Mouse (Mus musculus) megakaryocyte progenitor cell, adult 5-6 weeks (primary cell): Measurements from ENCODE around the gene Spem2. TPM values are rescaled to one million over a fixed set of nuclear protein-coding genes. Genes with fewer than 3 reads are reported as not detected.

Experiments
- ATAC-seq: replicated peaks from 2 replicates; pipeline ENCODE4 v1.8.0; 2016; ENCODE audit warnings: mild to moderate bottlenecking, moderate TSS enrichment, inconsistent platforms; ENCODE audit not compliant: poor library complexity
- total RNA-seq, 2 experiments: library from RNA; stranded (forward) in 1 of 2; stranded (reverse) in 1 of 2; fragments of 157-497, 149-512 nt in 1 of 2; fragments of 200-1000 nt in 1 of 2; gene quantifications; 2 replicates each; pipeline versions ENCODE4 v1.2.3 to v1.2.4; 2015 to 2017

The Spem2 gene
- total RNA-seq, 2 experiments from 2014 or later: not detected

DNA sequence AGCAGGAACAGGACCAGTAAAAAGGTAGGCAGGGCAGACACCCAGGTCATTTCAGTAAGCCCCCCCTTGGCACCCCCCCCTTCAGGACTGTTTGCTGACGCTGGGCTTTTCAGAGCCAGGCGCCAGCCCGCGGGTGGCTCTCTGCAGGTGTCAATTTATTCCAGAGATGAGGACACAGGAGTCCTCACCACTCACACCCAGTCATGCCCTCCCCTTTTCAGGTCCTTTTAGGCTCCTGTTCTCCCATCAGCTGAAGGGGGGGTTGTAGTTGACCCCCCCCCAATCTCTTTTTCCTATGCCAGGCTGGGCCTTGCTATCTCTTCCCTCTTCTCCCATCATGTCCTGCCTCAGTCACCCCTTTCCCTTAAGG lies 17.7 kb upstream of the Spem2 start:
- ATAC-seq: no peak

DNA sequence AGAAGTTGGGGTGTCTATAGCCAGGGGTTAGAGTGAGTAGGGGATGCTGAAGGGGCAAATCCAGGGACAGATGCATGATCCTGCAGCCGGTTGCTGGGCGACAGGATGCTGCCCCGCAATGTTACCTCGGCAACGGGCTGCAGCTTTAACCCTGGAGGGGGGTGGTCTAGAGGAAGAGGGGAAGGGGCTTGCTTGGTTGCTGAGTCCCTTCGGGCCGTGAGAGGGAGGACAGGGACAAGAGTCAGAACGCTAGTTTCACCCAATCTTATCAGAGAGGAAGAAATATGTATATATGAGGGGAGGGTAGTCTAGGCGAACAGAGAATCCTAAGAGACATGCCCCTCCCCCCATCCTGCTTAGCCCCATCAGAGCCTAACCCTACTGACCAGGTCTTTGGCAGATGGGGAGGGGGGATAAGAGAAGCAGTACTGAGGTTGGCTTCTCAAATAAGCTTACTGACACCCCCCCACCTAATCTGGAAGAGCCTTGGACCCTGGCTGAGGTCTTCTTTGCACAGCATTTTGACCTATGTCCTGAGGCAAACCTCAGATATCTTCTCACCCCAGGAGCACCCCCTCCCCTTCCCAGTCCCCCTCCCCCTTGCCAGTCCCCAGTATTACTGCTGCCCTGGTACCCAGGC lies 17.2 kb upstream of the Spem2 start:
- no peak for ATAC-seq

DNA sequence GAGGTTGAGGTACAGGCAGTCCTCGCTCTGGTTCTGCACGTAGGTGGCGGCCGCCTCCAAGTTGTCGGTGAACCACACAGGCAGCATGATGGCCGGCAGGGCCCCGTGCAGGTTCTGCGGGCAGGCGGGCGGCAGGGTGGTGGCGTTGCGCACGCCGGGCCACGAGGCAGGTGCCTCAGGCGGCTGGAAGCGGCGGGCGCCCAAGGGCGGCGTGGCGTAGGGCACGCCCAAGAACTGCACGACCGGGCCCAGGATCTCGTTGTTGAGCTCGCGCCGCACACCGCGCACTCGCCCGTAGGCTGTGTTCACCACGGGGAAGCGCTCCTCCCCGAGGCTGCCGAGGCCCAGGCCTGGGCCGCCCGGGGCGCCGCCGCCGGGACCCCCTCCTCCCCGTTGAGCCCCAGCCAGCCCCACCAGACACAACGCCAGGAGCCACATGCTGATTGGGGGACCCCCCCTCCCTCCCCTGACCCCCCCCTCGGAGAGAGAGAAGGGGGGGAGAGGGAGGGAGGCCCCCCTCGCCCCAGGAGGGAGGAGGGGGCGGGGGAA lies 15.8 kb upstream of the Spem2 start:
- ATAC-seq: peak; percentile 48

GRCm38 (mm10) chr11:69833554-69833953 lies 15.3 kb upstream of the Spem2 start:
- ATAC-seq: no peak

DNA sequence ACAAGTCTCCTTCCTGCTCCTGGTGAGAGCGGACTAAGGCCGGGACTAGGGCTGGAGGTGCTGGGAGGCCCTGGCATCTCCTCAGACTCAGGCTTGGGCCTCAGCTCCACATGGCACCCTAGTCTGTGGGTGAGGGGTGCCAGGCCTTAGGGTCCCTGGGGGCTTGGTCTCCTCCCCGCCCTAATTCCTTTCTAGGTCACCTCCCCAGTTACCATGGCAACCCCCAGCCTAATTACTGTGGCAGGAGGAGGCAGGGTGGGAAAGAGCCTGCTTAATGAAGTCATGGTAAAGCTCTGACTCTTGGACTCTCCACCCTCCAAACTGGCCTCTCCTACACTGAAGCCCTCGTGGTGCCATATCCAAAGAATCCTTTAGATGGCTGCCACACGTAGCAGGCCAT lies 10.6 kb upstream of the Spem2 start:
- no peak for ATAC-seq

DNA sequence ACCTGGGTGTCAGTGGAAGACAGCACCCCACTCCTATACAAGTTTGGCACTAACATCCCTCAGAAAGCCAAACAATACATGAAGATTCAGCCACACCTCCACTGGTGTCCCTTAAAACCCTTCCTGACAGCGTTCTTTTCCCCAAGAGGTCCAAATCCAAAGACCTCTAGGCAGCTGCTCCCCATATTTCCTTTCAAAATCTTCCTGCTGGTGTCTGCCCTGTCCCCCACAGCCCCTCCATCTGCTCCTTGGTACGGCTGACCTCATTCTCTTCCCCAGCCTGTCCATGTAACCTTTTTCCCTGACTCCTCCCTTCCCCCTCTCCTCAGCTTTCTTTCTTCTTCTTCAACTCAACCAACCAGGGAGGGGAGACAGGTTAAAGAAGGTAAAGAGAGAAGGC lies 5.2 kb upstream of the Spem2 start:
- ATAC-seq: no peak

DNA sequence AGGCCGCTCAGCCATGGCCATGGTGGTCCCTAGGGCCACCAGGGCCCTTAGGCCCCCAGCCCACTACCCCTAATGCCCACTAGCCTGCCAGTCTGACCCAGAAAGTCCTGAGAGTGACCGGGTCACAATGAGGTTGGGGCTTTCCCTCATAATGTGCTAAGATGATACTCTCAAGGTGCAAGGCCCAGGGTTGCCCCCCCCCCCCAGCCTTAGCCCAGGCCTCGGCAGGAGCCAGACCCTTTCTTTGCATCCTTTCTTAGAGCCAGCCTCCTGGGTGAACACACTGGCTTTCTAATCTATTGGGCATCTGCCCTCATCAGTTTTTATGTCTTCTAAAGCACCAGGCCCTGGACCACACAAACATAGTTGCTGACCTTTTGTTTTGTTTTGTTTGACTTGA lies 3.8 kb upstream of the Spem2 start, which contains the start of gene Spem1:
Gene Spem1, minus strand, starts transcription at position 101 of the 400 bp plus-strand sequence.
- no peak for ATAC-seq

DNA sequence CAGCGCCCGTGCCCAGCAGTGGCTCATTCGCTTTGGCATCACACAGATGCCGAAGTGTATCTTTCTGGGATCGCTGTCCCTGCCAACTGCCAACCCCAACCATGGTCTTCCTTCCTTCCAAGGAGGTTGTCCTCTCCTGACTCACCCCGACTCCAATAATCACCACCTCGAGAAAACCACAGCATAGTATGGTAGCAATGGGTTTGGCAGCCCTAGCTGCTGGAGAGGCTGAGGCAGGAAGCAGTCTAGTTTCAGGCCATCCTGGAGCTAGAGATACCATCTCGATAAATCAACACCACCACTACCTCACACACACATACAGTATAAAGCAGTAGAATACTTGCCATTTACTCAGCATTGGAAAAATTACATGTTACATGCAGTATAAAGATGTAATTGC lies 606 bp upstream of the Spem2 start:
- ATAC-seq: no peak

DNA sequence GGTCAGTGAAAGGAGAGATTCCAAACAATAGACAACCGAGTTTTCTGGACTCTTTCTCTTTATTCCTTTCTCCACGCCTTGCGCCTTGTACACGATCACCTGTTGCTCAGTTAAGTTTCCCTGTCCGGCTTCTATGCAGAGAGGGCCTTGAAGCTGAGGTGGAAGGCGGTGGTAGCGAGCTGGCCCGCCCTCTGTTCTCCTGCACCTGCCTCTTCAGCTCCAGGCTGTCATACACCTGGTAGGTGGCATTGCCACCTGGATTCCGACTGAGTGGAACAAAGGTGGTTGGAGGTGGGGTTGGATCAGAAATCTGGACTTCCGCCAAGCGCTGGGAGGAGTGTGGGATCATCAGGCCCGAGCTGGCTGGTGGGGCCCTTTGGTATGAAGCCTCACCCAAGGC lies 1.7 kb downstream of the Spem2 start:
- ATAC-seq: no peak

GRCm38 (mm10) chr11:69815155-69815554 lies 3.1 kb downstream of the Spem2 start, which contains the start of gene Gm39566:
TSS of gene Gm39566 (minus strand) at chr11:69815298.
- ATAC-seq: no peak

- ATAC-seq: no peak
Measured at GRCm38 (mm10) chr11:69810280-69810679, 8.0 kb downstream of the Spem2 start.

DNA sequence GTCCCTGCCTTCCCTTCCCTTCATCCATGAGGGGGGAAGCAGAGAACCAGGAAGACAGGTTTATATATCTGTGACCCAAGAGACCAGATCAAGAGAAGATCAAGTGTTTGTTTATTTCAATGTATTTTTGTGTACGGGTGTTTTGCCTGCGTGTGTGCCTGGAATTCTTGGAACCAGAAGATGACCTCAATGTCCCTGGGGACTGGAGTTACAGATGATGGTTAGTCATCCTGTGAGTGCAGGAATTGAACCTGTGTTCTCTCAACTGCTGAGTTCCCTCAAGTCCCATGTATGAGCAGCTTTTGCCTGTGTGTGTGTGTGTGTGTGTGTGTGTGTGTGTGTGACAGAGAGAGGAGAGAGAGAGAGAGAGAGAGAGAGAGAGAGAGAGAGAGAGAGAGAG lies 10.6 kb downstream of the Spem2 start:
- ATAC-seq: no peak

GRCm38 (mm10) chr11:69806378-69806777 lies 11.9 kb downstream of the Spem2 start:
- no peak for ATAC-seq

DNA sequence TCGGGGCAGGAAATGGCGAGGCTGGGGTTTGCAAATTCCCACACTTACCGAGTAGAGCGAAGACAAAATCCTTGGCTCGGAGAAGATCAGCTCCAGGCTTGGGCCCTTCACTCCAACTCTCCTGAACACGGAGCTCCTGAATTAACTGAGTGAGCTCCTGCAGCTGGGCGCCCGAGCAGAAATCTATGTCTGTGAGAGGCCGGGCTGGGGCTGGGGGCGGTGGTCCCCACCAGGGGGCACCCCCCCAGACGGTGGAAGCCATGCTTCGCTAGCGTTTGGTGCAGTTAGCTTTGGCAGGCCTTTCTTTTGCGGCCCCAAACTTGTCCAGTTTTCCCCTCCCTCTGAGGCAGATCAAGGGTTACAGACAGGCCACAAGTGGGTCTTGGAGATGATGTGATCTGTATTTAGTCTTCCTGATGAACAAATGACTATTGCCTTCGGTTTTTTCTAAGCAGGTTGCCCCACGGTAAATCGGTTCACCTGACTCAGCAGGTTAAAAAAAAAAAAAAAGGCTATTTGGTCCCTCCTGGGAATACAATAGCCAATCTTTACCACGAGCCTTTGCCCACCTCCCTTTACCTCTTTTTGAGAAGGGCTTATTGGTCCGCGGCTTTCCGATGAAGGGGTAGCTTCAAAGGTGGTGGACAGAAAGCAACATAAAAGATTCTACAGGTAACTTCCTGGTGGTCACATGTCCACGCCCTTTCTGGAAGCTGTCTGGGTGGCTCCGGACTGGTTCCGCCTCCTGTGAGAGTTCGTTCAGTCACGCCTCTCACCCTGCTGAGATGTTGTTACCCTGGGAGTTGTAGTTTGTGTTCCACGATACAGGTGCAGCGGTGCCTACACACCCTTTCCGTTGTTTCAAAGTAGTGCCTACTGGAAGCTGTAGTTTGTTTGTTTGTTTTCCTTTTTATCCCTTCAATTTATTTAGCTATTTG lies 13.0 kb downstream of the Spem2 start, which contains the start of gene Tmem102:
Gene Tmem102, minus strand, starts transcription at position 653 of the 938 bp plus-strand sequence.
- no peak for ATAC-seq

DNA sequence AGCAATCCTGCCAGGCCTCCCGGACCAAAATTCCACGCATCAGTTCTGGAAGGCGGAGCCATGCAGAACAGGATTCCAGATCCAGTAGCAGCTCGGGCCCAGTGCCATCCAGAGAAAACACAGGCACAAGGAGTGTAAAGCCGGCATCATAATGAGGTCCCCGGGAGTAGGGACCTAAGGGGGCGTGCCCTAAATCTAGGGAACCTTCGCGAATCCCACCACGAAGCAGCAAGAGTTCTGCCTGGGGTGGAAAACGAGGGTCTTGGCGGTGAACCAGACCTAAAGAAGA lies 13.7 kb downstream of the Spem2 start:
- no peak for ATAC-seq

DNA sequence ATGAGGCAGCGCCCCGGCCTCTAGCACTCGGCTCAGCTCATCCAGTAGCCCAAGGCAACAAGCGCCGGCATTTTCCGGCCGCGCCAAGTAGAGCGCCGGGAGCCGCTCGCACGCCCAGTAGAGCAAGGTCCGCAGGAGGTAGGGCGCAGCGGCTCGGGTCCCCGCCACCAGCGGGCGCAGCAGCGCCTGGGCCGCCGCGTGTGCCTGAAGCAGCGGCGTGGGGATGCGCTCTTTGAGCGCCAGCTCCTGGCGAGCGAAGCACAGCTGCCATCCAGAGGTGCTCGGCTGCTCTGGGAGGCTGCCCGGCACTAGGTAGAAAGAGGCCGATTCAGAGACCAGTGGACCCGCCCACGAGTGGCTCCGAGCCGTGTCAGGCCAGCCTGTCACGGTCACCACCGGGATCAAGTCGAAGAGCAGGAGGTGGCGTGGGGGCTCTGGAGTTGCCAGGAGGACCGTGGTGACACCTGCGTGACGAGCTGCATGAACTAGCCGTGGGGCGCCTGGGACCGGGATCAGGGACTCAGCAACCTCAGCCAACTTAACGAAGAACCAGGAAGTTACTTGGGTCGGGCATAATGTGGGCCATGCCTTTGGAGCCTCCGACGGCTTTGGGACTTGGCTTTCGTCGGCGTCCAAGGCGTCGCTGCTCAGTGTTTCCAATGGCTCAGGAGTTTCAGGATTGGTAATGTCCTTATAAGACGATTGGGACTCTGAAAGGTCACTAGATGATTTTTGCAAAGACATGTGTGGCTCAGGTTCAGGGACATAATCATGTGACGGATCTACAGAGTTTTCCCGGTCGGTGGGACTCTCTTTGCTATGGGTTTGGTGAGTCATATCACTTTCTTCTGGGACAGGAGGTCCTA lies 14.2 kb downstream of the Spem2 start:
- ATAC-seq: peak; percentile 79

- ATAC-seq: no peak
Measured at GRCm38 (mm10) chr11:69803328-69803727, 14.9 kb downstream of the Spem2 start.

DNA sequence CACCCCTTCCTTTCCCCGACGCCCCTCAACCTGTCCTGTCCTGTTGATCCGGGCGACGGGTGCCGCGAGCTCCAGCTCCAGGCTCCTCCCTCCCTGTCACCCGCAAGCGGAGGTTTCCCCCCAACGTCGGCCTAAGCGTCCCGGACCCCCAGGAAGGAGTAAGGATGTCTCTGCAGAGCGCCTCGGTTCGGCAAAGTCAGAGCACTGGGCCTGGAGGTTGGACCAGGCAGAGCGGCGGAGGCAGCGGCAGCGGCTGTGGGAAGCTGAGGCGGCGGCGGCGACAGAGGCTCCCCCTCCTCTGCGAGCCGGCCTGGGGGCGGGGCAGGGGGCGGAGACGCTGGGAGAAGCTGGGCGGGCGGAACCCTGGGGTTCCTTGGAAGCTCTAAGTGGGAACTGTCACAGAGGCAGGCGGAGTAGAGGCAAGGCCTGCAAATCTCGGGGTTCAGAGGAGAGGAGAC lies 15.6 kb downstream of the Spem2 start:
- ATAC-seq: peak; percentile 56

GRCm38 (mm10) chr11:69801379-69801977 lies 16.8 kb downstream of the Spem2 start, which contains the start of gene Fgf11:
TSS of gene Fgf11 (minus strand) at chr11:69801857.
- ATAC-seq: no peak

GRCm38 (mm10) chr11:69800392-69801197 lies 17.7 kb downstream of the Spem2 start:
- ATAC-seq: no peak
